Mouse (Mus musculus): ENCODE measurements around the gene Kcna7. TPM values are rescaled to one million over a fixed set of nuclear protein-coding genes. Genes with fewer than 3 reads are reported as not detected.

Gene Kcna7
- total and polyA plus RNA-seq, 3 experiments = 0.16 to 3.2 (median 0.39) TPM

DNA sequence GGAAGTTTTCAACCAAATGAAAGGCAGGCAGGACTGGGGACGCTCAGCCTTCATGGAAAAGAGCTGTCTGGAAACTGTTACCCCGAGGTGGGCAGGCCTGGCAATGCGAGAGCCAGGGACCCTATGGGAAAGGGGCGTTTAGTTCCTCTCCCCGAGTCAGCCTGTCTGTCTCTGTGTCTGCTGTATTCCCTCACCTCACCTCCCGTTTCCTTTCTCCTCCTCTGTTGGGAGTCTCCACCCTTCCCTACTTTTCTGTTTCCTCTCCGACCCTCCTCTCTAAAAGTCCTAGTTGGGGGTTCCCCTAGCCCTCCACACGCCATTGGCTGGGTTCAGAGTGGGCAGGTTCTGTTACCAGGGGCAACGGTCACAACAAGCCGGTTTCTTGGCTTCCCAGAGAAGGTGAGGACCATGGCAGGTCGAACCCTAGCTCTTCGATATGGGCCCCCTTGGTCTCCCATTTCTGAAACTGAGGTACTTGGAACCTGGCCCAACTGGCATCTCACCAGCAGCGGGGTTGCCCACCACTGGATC is 12.6 kb downstream of the Kcna7 start:
- Histone ChIP-seq H3K36me3 (replicated peaks in 1 of 2; ENCODE audit: control insufficient read depth in 1 of 2, insufficient read depth in 1 of 2, low read length in 1 of 2) (peaks cover 29 to 43% of the 10 kb centered on the region in 2 experiments), H3K4me2 (ENCODE audit: insufficient read depth, low read depth, poor library complexity, severe bottlenecking) (no peak overlapping the region), H3K9me3 (replicated peaks; ENCODE audit: low read length) (no peaks in the 10 kb centered on the region), H3K27ac (ENCODE audit: insufficient read depth, low read depth) (no peak overlapping the region), H3K9ac (ENCODE audit: insufficient read depth, low read depth) (no peak overlapping the region), H3K4me1 (ENCODE audit: control insufficient read depth in 1 of 2, insufficient read depth in 2 of 2) (peaks cover 7 to 21% of the 10 kb centered on the region in 2 experiments; a peak in 3 of 4 replicates), H3K27me3 (replicated peaks) (peaks cover 6% of the 10 kb centered on the region), H3K4me3 (replicated peaks in 1 of 3; ENCODE audit: low read depth in 2 of 3, low read length in 2 of 3, poor library complexity in 1 of 3) (no peak overlapping the region), H3K79me2 (replicated peaks; ENCODE audit: control insufficient read depth, extremely low read depth, insufficient read depth, poor library complexity, severe bottlenecking) (no peaks in the 10 kb centered on the region)
- in situ Hi-C loops (cut with MboI; ENCODE audit: low pct_ligation_motif_present, low pct_unique_long_range_greater_than_20kb, low sequenced_read_pairs) = no loop called here
- no peak for DNase-seq (ENCODE audit: extremely low read depth)
- TF ChIP-seq PAX5 (IDR thresholded peaks at IDR 0.05; ENCODE audit: low read length) = no peak
- no peak for TF ChIP-seq JUND (conservative IDR thresholded peaks at IDR 0.05; ENCODE audit: low read depth, low read length)
- no peak for TF ChIP-seq RAD21 (IDR thresholded peaks at IDR 0.05; ENCODE audit: low read depth, low read length)
- no peak for TF ChIP-seq MAFK (IDR thresholded peaks at IDR 0.05; ENCODE audit: insufficient replicate concordance, low read length)
- TF ChIP-seq NRF1 (IDR thresholded peaks at IDR 0.05; ENCODE audit: low read depth, low read length) = no peak
- no peak for TF ChIP-seq GABPA (IDR thresholded peaks at IDR 0.05; ENCODE audit: insufficient replicate concordance, low read depth, low read length)
- no peak for TF ChIP-seq SMC3 (IDR thresholded peaks at IDR 0.05; ENCODE audit: low read depth, low read length)
- no peak for TF ChIP-seq ZNF384 (IDR thresholded peaks at IDR 0.05; ENCODE audit: low read depth, low read length)
- TF ChIP-seq BHLHE40 (IDR thresholded peaks at IDR 0.05; ENCODE audit: low read depth, low read length) = no peak
- no peak for TF ChIP-seq MXI1 (IDR thresholded peaks at IDR 0.05; ENCODE audit: low read depth, low read length)
- dilution Hi-C loops (cut with MboI; ENCODE audit: extremely low pct_ligation_motif_present, extremely low pct_unique_long_range_greater_than_20kb, low sequenced_read_pairs) = no loop called here

GRCm38 (mm10) chr7:45419859-45420614 is 14.6 kb downstream of the Kcna7 start:
- H3K4me2 ChIP-seq (ENCODE audit: insufficient read depth, low read depth, poor library complexity, severe bottlenecking) = no peak overlapping the region
- in situ Hi-C loops (cut with MboI; ENCODE audit: low pct_ligation_motif_present, low pct_unique_long_range_greater_than_20kb, low sequenced_read_pairs) = no loop called here

GRCm38 (mm10) chr7:45420615-45420919 is 15.1 kb downstream of the Kcna7 start, which contains the start of gene Lhb:
Gene Lhb (plus strand): TSS chr7:45420820.
- H3K36me3 ChIP-seq (replicated peaks in 1 of 2; ENCODE audit: control insufficient read depth in 1 of 2, insufficient read depth in 1 of 2, low read length in 1 of 2) = peaks cover 54 to 68% of the 10 kb centered on the region in 2 experiments
- no peaks in the 10 kb centered on the region for H3K9me3 ChIP-seq (replicated peaks; ENCODE audit: low read length)
- no peak within 1 kb of the TSS for H3K9ac ChIP-seq (ENCODE audit: insufficient read depth, low read depth)
- dilution Hi-C loops (cut with MboI; ENCODE audit: extremely low pct_ligation_motif_present, extremely low pct_unique_long_range_greater_than_20kb, low sequenced_read_pairs) = no loop called here
- H3K4me3 ChIP-seq (replicated peaks in 1 of 3; ENCODE audit: low read depth in 2 of 3, low read length in 2 of 3, poor library complexity in 1 of 3) = no peak within 1 kb of the TSS
- no peak for DNase-seq (ENCODE audit: extremely low read depth)
- in situ Hi-C loops (cut with MboI; ENCODE audit: low pct_ligation_motif_present, low pct_unique_long_range_greater_than_20kb, low sequenced_read_pairs) = no loop called here
- H3K4me1 ChIP-seq (ENCODE audit: control insufficient read depth in 1 of 2, insufficient read depth in 2 of 2) = peaks cover 4 to 10% of the 10 kb centered on the region in 2 experiments; a peak in 2 of 4 replicates
- H3K4me2 ChIP-seq (ENCODE audit: insufficient read depth, low read depth, poor library complexity, severe bottlenecking) = no peak within 1 kb of the TSS
- H3K27ac ChIP-seq (ENCODE audit: insufficient read depth, low read depth) = no peak within 1 kb of the TSS
- H3K27me3 ChIP-seq (replicated peaks) = no peaks in the 10 kb centered on the region
- no peaks in the 10 kb centered on the region for H3K79me2 ChIP-seq (replicated peaks; ENCODE audit: control insufficient read depth, extremely low read depth, insufficient read depth, poor library complexity, severe bottlenecking)
- TF ChIP-seq USF2 (conservative IDR thresholded peaks at IDR 0.05; ENCODE audit: low read depth, low read length) = no peak

More at GRCm38 (mm10) chr7:45419859-45420614, 14.6 kb downstream of the Kcna7 start:
- no peaks in the 10 kb centered on the region for H3K27me3 ChIP-seq (replicated peaks)
- TF ChIP-seq SMC3 (IDR thresholded peaks at IDR 0.05; ENCODE audit: low read depth, low read length) = no peak
- no peak overlapping the region for H3K4me3 ChIP-seq (replicated peaks in 1 of 3; ENCODE audit: low read depth in 2 of 3, low read length in 2 of 3, poor library complexity in 1 of 3)
- no peak overlapping the region for H3K9ac ChIP-seq (ENCODE audit: insufficient read depth, low read depth)
- H3K36me3 ChIP-seq (replicated peaks in 1 of 2; ENCODE audit: control insufficient read depth in 1 of 2, insufficient read depth in 1 of 2, low read length in 1 of 2) = peaks cover 49 to 63% of the 10 kb centered on the region in 2 experiments
- DNase-seq (ENCODE audit: extremely low read depth) = no peak
- dilution Hi-C loops (cut with MboI; ENCODE audit: extremely low pct_ligation_motif_present, extremely low pct_unique_long_range_greater_than_20kb, low sequenced_read_pairs) = no loop called here
- no peak overlapping the region for H3K27ac ChIP-seq (ENCODE audit: insufficient read depth, low read depth)
- no peaks in the 10 kb centered on the region for H3K9me3 ChIP-seq (replicated peaks; ENCODE audit: low read length)
- H3K4me1 ChIP-seq (ENCODE audit: control insufficient read depth in 1 of 2, insufficient read depth in 2 of 2) = peaks cover 4 to 10% of the 10 kb centered on the region in 2 experiments; a peak in 2 of 4 replicates
- no peaks in the 10 kb centered on the region for H3K79me2 ChIP-seq (replicated peaks; ENCODE audit: control insufficient read depth, extremely low read depth, insufficient read depth, poor library complexity, severe bottlenecking)
